Mouse (Mus musculus) limb, embryonic 11.5 days (tissue): ENCODE measurements around the gene Ces1c. TPM values are rescaled to one million over a fixed set of nuclear protein-coding genes. Genes with fewer than 3 reads are reported as not detected.

ENCODE experiments used
- ATAC-seq: fragments of 200-750 bp; cut with Nextera tagmentation; 2 replicates; pipeline ENCODE4 v1.8.0; 2017; ENCODE audit warnings: low read depth; ENCODE audit not compliant: insufficient number of reproducible peaks, low FRiP score, low TSS enrichment
- DNase-seq: peaks from one replicate; pipeline ENCODE4 v3.0.0-alpha.2; 2015; ENCODE audit warnings: low spot score
- H3K27ac ChIP-seq: fragments of 300-500 bp; sonication (generic); replicated peaks from 2 replicates; pipeline ENCODE4 v1.5.1; 2014; ENCODE audit warnings: low read depth, mild to moderate bottlenecking, low read length
- H3K27me3 ChIP-seq: fragments of 300-500 bp; sonication (generic); 2 replicates; pipeline ENCODE4 v1.6.1; 2014; ENCODE audit warnings: mild to moderate bottlenecking, low read length, mixed read lengths; ENCODE audit not compliant: control insufficient read depth, insufficient read depth
- H3K36me3 ChIP-seq: fragments of 300-500 bp; sonication (generic); 2 replicates; pipeline ENCODE4 v1.6.1; 2014; ENCODE audit warnings: mild to moderate bottlenecking, low read length, moderate library complexity, mixed read lengths; ENCODE audit not compliant: control insufficient read depth, insufficient read depth
- H3K4me1 ChIP-seq: fragments of 300-500 bp; sonication (generic); 2 replicates; pipeline ENCODE4 v1.6.1; 2014; ENCODE audit warnings: low read length, mixed read lengths; ENCODE audit not compliant: control insufficient read depth, insufficient read depth
- H3K4me2 ChIP-seq: fragments of 300-500 bp; sonication (generic); 2 replicates; pipeline ENCODE4 v1.6.1; 2014; ENCODE audit warnings: low read depth, mild to moderate bottlenecking, moderate library complexity; ENCODE audit not compliant: severe bottlenecking
- H3K4me3 ChIP-seq: fragments of 300-500 bp; sonication (generic); 2 replicates; pipeline ENCODE4 v1.5.1; 2014; ENCODE audit warnings: low read depth, low read length
- H3K9ac ChIP-seq: fragments of 300-500 bp; sonication (generic); 2 replicates; pipeline ENCODE4 v1.6.1; 2014; ENCODE audit warnings: mild to moderate bottlenecking, low read length
- H3K9me3 ChIP-seq: fragments of 300-500 bp; sonication (generic); 2 replicates; pipeline ENCODE4 v1.6.1; 2016; ENCODE audit warnings: low read length; ENCODE audit not compliant: control insufficient read depth
- WGBS: fragments of 180-500 bp; shearing (Covaris S2); extraction: QIAGEN DNeasy Blood & Tissue Kit; methylation state at CpG from one replicate; pipeline ENCODE4 v1.1.7; 2014; 5-methylcytosine and 5-hydroxymethylcytosine counted together
- polyA plus RNA-seq: library from polyadenylated mRNA; unstranded; fragments of >200 nt; fragmentation: Nextera tagmentation; extraction: Ambion mirVana; gene quantifications from 2 replicates; pipeline ENCODE4 v1.2.1, GENCODE M21; 2014

The Ces1c gene
- polyA plus RNA-seq: not detected in 2 replicates

- no peaks in the 10 kb centered on the region for H3K4me1 ChIP-seq
- no peaks in the 10 kb centered on the region for H3K36me3 ChIP-seq
- no peak within 1 kb of the TSS for H3K27ac ChIP-seq
- H3K9ac ChIP-seq: no peak within 1 kb of the TSS
- no peak within 1 kb of the TSS for H3K4me2 ChIP-seq
- no peak for ATAC-seq
- no peaks in the 10 kb centered on the region for H3K27me3 ChIP-seq
- H3K9me3 ChIP-seq: no peaks in the 10 kb centered on the region
- no peak for DNase-seq
- 76% methylated on average over 3 of the region's 3 CpGs for WGBS
- H3K4me3 ChIP-seq: no peak within 1 kb of the TSS
Measured at GRCm38 (mm10) chr8:93131233-93131980, at the start of gene Ces1c. Gene Ces1c (minus strand): TSS chr8:93131283.

GRCm38 (mm10) chr8:93180581-93181129 is 49.6 kb upstream of the Ces1c start:
- 83% methylated on average over 4 of the region's 4 CpGs for WGBS
- peaks cover 6% of the 10 kb centered on the region; the same call in 1 of the 2 replicates for H3K4me1 ChIP-seq
- ATAC-seq: no peak

DNA sequence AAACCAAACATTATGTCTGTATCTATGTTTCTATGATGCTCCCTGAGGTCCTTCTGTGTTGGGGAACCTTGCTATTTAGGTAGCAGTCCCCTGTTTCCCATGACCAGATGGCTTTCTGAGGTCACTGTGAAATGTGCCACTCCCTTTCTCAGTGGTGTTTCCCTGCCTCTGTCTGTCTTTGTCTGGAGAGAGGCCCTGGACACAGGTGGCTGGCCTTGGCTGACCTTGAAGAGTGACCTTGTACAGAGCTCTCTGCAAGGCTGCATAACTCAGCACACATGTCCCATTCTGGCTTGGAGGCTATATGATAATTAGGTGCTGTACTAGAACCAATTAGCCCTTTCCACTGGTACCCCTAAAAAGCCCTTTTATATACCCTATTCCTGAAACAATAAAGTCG is 45.5 kb upstream of the Ces1c start:
- DNase-seq (peak; percentile 24), ATAC-seq (no peak)
- Histone ChIP-seq H3K4me2 (no peak overlapping the region), H3K9ac (no peak overlapping the region), H3K36me3 (no peaks in the 10 kb centered on the region), H3K4me3 (no peak overlapping the region), H3K4me1 (peaks cover 6% of the 10 kb centered on the region; the same call in 1 of the 2 replicates), H3K27ac (0 out of 2 replicates have a peak overlapping the region, but pooled peaks have one; percentile 21), H3K9me3 (no peaks in the 10 kb centered on the region), H3K27me3 (no peaks in the 10 kb centered on the region)
- 41% methylated on average over 1 of the region's 1 CpGs for WGBS

More at GRCm38 (mm10) chr8:93180581-93181129, 49.6 kb upstream of the Ces1c start:
- Histone ChIP-seq H3K36me3 (no peaks in the 10 kb centered on the region), H3K4me3 (no peak overlapping the region), H3K27me3 (no peaks in the 10 kb centered on the region), H3K4me2 (no peak overlapping the region), H3K27ac (no peak overlapping the region), H3K9me3 (no peaks in the 10 kb centered on the region), H3K9ac (no peak overlapping the region)
- no peak for DNase-seq

- Histone ChIP-seq H3K9me3 (no peaks in the 10 kb centered on the region), H3K4me2 (no peak overlapping the region), H3K4me3 (no peak overlapping the region), H3K27ac (no peak overlapping the region), H3K36me3 (no peaks in the 10 kb centered on the region), H3K4me1 (peaks cover 6% of the 10 kb centered on the region; the same call in 1 of the 2 replicates), H3K9ac (no peak overlapping the region), H3K27me3 (no peaks in the 10 kb centered on the region)
- ATAC-seq (no peak), DNase-seq (no peak)
- WGBS: 84% methylated on average over 2 of the region's 2 CpGs
Measured at GRCm38 (mm10) chr8:93174554-93174953, 43.5 kb upstream of the Ces1c start.

DNA sequence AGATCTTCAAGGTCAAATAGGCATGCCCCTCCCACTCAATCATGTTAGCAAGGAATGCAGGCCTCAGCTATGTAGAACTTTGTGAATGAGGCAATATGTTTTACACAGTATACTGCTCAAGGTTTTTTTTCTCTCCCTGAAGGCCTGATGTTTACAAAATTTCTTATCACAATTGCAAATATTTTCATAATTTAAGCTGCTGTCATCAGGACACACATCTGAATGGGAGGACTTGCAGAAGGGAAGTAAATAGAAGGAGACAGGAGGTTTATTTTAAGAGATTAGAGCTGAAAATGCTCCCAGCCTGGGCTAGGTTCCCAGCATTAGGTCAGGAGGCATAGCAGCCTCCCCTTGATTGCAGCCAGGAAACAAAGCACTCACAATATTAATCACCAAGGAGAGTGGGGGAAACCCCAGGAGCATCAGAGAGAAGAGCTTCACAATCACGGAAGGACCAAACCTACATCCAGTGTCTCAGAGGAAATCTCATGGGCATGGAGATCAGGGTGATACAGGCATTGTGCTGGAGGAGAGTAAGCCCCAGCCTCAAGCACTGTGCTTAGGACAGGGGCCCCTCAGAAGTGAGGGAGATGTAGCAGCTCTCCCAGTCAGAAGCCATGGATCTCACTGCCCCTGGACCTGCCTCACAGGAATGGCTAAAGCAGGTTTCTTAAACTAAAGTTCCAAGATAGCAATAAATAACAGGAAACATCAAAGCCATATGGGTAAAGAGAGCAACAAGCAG is 40.9 kb upstream of the Ces1c start:
- no peak for ATAC-seq
- H3K4me3 ChIP-seq: no peak overlapping the region
- no peak overlapping the region for H3K27ac ChIP-seq
- no peaks in the 10 kb centered on the region for H3K9me3 ChIP-seq
- WGBS: 57% methylated on average over 1 of the region's 1 CpGs
- no peaks in the 10 kb centered on the region for H3K27me3 ChIP-seq
- H3K4me2 ChIP-seq: no peak overlapping the region
- no peaks in the 10 kb centered on the region for H3K36me3 ChIP-seq
- peaks cover 6% of the 10 kb centered on the region; the same call in 1 of the 2 replicates for H3K4me1 ChIP-seq
- no peak overlapping the region for H3K9ac ChIP-seq
- no peak for DNase-seq

- ATAC-seq (no peak), DNase-seq (no peak)
- H3K36me3 ChIP-seq: no peaks in the 10 kb centered on the region
- H3K9me3 ChIP-seq: no peaks in the 10 kb centered on the region
- H3K4me1 ChIP-seq: no peaks in the 10 kb centered on the region
- no peak overlapping the region for H3K4me2 ChIP-seq
- no peak overlapping the region for H3K27ac ChIP-seq
- 95% methylated on average over 1 of the region's 1 CpGs for WGBS
- H3K27me3 ChIP-seq: no peaks in the 10 kb centered on the region
- no peak overlapping the region for H3K9ac ChIP-seq
- no peak overlapping the region for H3K4me3 ChIP-seq
Measured at GRCm38 (mm10) chr8:93163363-93163762, 32.3 kb upstream of the Ces1c start.

DNA sequence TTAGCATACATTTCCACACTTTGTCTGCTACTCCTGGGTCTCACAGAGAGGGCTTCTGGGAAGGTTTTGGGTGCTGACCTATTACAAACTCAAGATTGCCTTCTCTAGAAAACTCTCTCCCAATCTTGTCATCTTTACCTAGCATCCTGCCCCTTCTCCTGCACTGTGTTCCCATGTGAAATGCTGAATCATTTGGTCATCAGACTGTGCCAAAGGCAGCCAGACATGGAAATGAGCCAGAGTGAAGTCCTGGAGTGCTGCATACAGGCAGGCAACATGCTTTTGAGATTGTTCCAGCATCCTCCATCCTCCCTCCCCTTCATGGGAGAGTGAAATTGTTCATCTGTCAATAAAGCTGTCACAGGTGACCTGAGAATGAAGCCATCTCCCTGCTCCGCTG is 20.3 kb upstream of the Ces1c start:
- H3K4me3 ChIP-seq: no peak overlapping the region
- DNase-seq: no peak
- H3K4me2 ChIP-seq: no peak overlapping the region
- H3K27ac ChIP-seq: no peak overlapping the region
- H3K4me1 ChIP-seq: no peaks in the 10 kb centered on the region
- no peaks in the 10 kb centered on the region for H3K27me3 ChIP-seq
- no peaks in the 10 kb centered on the region for H3K9me3 ChIP-seq
- no peak for ATAC-seq
- 94% methylated on average over 1 of the region's 1 CpGs for WGBS
- H3K9ac ChIP-seq: no peak overlapping the region
- no peaks in the 10 kb centered on the region for H3K36me3 ChIP-seq

GRCm38 (mm10) chr8:93147331-93147730 is 16.2 kb upstream of the Ces1c start:
- Histone ChIP-seq H3K9ac (no peak overlapping the region), H3K9me3 (no peaks in the 10 kb centered on the region), H3K27me3 (no peaks in the 10 kb centered on the region), H3K4me1 (no peaks in the 10 kb centered on the region), H3K36me3 (no peaks in the 10 kb centered on the region), H3K4me2 (no peak overlapping the region), H3K4me3 (no peak overlapping the region), H3K27ac (no peak overlapping the region)
- ATAC-seq (no peak), DNase-seq (no peak)
